Mouse (Mus musculus) CH12.LX (cell line): ENCODE measurements around the gene Stra6l. TPM values are rescaled to one million over a fixed set of nuclear protein-coding genes. Genes with fewer than 3 reads are reported as not detected.

Source experiments
- DNase-seq: peaks from one replicate; pipeline ENCODE4 v3.0.0-alpha.2; 2013; ENCODE audit errors: extremely low read depth
- H3K27ac ChIP-seq: 2 replicates; pipeline ENCODE4 v1.5.1; 2012; ENCODE audit warnings: low read depth, mild to moderate bottlenecking, control low read depth, moderate library complexity; ENCODE audit not compliant: insufficient read depth
- H3K27me3 ChIP-seq: replicated peaks from 2 replicates; pipeline ENCODE3; 2012; ENCODE audit warnings: inconsistent platforms
- H3K36me3 ChIP-seq, 2 experiments: replicated peaks in 1 of 2; 2 replicates each; pipeline versions ENCODE3 to v1.6.1; 2012; ENCODE audit warnings: inconsistent platforms in 1 of 2, low read length in 1 of 2, mild to moderate bottlenecking in 1 of 2, mixed read lengths in 1 of 2, moderate library complexity in 1 of 2; ENCODE audit not compliant: control insufficient read depth in 1 of 2, insufficient read depth in 1 of 2
- H3K4me1 ChIP-seq, 2 experiments: 2 replicates each; pipeline ENCODE4 v1.6.1; 2012; ENCODE audit warnings: inconsistent platforms in 1 of 2, moderate library complexity in 1 of 2; ENCODE audit not compliant: insufficient read depth in 2 of 2, control insufficient read depth in 1 of 2
- H3K4me2 ChIP-seq: 2 replicates; pipeline ENCODE4 v1.6.1; 2012; ENCODE audit warnings: low read depth, mild to moderate bottlenecking, control low read depth; ENCODE audit not compliant: poor library complexity, insufficient read depth, severe bottlenecking
- H3K4me3 ChIP-seq, 3 experiments: fragments of 150-350 bp in 1 of 3; sonication (generic) in 1 of 3; replicated peaks in 1 of 3; 2 replicates each; pipeline versions ENCODE3 to v1.5.1; 2011 to 2012; ENCODE audit warnings: low read depth in 2 of 3, low read length in 2 of 3, mild to moderate bottlenecking in 2 of 3, moderate library complexity in 2 of 3, control low read depth in 1 of 3, improper control_type of control experiment in 1 of 3, inconsistent platforms in 1 of 3, mixed read lengths in 1 of 3; ENCODE audit not compliant: poor library complexity in 1 of 3
- H3K79me2 ChIP-seq: replicated peaks from 2 replicates; pipeline ENCODE4 v1.6.1; 2012; ENCODE audit warnings: mild to moderate bottlenecking, moderate library complexity; ENCODE audit not compliant: control insufficient read depth, poor library complexity, insufficient read depth, severe bottlenecking; ENCODE audit errors: extremely low read depth
- H3K9ac ChIP-seq: 2 replicates; pipeline ENCODE4 v1.6.1; 2012; ENCODE audit warnings: low read depth, mild to moderate bottlenecking, control low read depth, moderate library complexity; ENCODE audit not compliant: insufficient read depth
- H3K9me3 ChIP-seq: replicated peaks from 2 replicates; pipeline ENCODE3; 2012; ENCODE audit warnings: low read length, inconsistent platforms, mixed read lengths
- E2F4 ChIP-seq: IDR thresholded peaks from 2 replicates; pipeline ENCODE4 v1.6.1; 2011; ENCODE audit warnings: low read depth, low read length, improper control_type of control experiment; ENCODE audit not compliant: insufficient replicate concordance
- EP300 ChIP-seq: IDR thresholded peaks from 2 replicates; pipeline ENCODE4 v1.6.1; 2011; ENCODE audit warnings: low read length, improper control_type of control experiment
- ETS1 ChIP-seq: conservative IDR thresholded peaks from 2 replicates; pipeline ENCODE4 v1.6.1; 2012; ENCODE audit warnings: low read depth, mild to moderate bottlenecking, inconsistent platforms, low read length, improper control_type of control experiment, moderate library complexity
- GABPA ChIP-seq: IDR thresholded peaks from 2 replicates; pipeline ENCODE4 v1.6.1; 2012; ENCODE audit warnings: low read depth, low read length, improper control_type of control experiment, inconsistent platforms; ENCODE audit not compliant: insufficient replicate concordance
- JUN ChIP-seq: IDR thresholded peaks from 2 replicates; pipeline ENCODE4 v1.6.1; 2011; ENCODE audit warnings: low read depth, mild to moderate bottlenecking, low read length, improper control_type of control experiment, moderate library complexity; ENCODE audit not compliant: insufficient read depth
- JUND ChIP-seq: conservative IDR thresholded peaks from 2 replicates; pipeline ENCODE4 v1.6.1; 2011; ENCODE audit warnings: low read depth, low read length, improper control_type of control experiment
- MAFK ChIP-seq: IDR thresholded peaks from 2 replicates; pipeline ENCODE4 v1.6.1; 2011; ENCODE audit warnings: low read length, improper control_type of control experiment; ENCODE audit not compliant: insufficient replicate concordance
- MYC ChIP-seq: IDR thresholded peaks from 2 replicates; pipeline ENCODE4 v1.6.1; 2011; ENCODE audit warnings: low read depth, mild to moderate bottlenecking, improper control_type of control experiment, low read length
- NELFE ChIP-seq: IDR thresholded peaks from 2 replicates; pipeline ENCODE4 v1.6.1; 2011; ENCODE audit warnings: low read depth, low read length, improper control_type of control experiment
- PAX5 ChIP-seq: IDR thresholded peaks from 2 replicates; pipeline ENCODE4 v1.6.1; 2012; ENCODE audit warnings: low read length, inconsistent platforms, mixed read lengths
- POLR2A ChIP-seq: IDR thresholded peaks from 2 replicates; pipeline ENCODE4 v1.6.1; 2011; ENCODE audit warnings: low read depth, mild to moderate bottlenecking, improper control_type of control experiment, low read length
- RAD21 ChIP-seq: IDR thresholded peaks from 2 replicates; pipeline ENCODE4 v1.6.1; 2011; ENCODE audit warnings: low read depth, mild to moderate bottlenecking, low read length, improper control_type of control experiment, moderate library complexity
- SIN3A ChIP-seq: IDR thresholded peaks from 2 replicates; pipeline ENCODE4 v1.6.1; 2012; ENCODE audit warnings: low read length, improper control_type of control experiment, inconsistent platforms
- SMC3 ChIP-seq: IDR thresholded peaks from 2 replicates; pipeline ENCODE4 v1.6.1; 2011; ENCODE audit warnings: low read depth, low read length, improper control_type of control experiment
- TBP ChIP-seq: conservative IDR thresholded peaks from 2 replicates; pipeline ENCODE4 v1.6.1; 2011; ENCODE audit warnings: low read depth, low read length, improper control_type of control experiment
- USF2 ChIP-seq: conservative IDR thresholded peaks from 2 replicates; pipeline ENCODE4 v1.6.1; 2011; ENCODE audit warnings: low read depth, low read length, improper control_type of control experiment
- ZC3H11A ChIP-seq: IDR thresholded peaks from 2 replicates; pipeline ENCODE4 v1.6.1; 2012; ENCODE audit warnings: low read depth, mild to moderate bottlenecking, inconsistent platforms, low read length, improper control_type of control experiment
- ZKSCAN1 ChIP-seq: IDR thresholded peaks from 2 replicates; pipeline ENCODE4 v1.6.1; 2012; ENCODE audit warnings: low read depth, inconsistent platforms, low read length, improper control_type of control experiment, borderline replicate concordance
- ZNF384 ChIP-seq: IDR thresholded peaks from 2 replicates; pipeline ENCODE4 v1.6.1; 2012; ENCODE audit warnings: low read depth, low read length, improper control_type of control experiment, inconsistent platforms
- dilution Hi-C: fragments of 300-500 bp; cut with MboI; formaldehyde crosslinking; loops from 2 replicates; pipeline ENCODE4 v1.14.3; 2020; ENCODE audit warnings: low sequenced_read_pairs; ENCODE audit not compliant: extremely low pct_unique_long_range_greater_than_20kb, extremely low pct_ligation_motif_present
- in situ Hi-C: fragments of 300-500 bp; cut with MboI; formaldehyde crosslinking; loops from 3 replicates; pipeline ENCODE4 v1.14.3; 2019; ENCODE audit warnings: low sequenced_read_pairs, low pct_ligation_motif_present, low pct_unique_long_range_greater_than_20kb, mixed read lengths
- polyA plus RNA-seq: library from polyadenylated mRNA; unstranded; fragments of >175 nt; gene quantifications from 2 replicates; pipeline ENCODE4 v1.2.1, GENCODE M21; 2012; ENCODE audit warnings: low read depth; ENCODE audit not compliant: insufficient read length
- total RNA-seq, 2 experiments: library from RNA; depleted of rRNA; stranded (reverse); fragments of 300-350 nt in 1 of 2; fragments of >200 nt in 1 of 2; gene quantifications; 2 replicates each; pipeline ENCODE4 v1.2.3; 2012 to 2014

Stra6l gene
- total and polyA plus RNA-seq, 3 experiments = 0.13 TPM; not detected in 2

DNA sequence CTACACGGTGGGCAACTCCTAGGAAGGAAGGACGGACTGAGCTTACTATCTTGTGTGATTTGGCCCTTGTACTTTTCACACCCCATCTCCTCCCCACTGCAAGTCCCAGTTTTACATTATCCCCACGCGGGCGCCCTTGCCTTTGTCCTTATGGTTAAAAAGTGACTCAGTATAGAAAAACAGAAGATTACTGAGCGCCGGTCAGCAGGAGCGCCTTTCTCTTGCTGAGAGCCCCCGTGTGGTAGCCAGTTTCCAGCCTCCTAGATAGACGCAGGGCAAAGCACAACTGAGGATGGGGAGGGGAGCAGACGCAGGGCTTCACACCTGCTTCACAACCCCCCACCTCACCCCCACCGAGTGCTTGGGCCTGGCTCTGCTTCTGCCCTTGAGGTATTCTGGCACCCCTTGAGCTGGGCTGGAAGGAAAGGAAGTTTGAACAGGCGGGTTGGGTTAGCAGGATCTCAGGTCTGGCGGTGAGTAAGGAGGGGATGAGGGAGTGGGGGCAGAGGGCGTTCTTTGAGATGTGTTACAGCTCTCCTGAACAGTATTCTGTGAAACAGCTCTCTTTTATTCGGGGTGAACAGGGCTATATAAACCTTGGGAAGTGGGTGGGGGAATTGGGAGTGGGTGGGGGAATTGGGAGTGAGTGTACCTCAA lies 48.1 kb downstream of the Stra6l start:
- dilution Hi-C loops = no loop called here
- Histone ChIP-seq H3K27ac (no peak overlapping the region), H3K9ac (no peak overlapping the region), H3K36me3 (no peaks in the 10 kb centered on the region), H3K9me3 (no peaks in the 10 kb centered on the region), H3K4me3 (no peak overlapping the region), H3K79me2 (no peaks in the 10 kb centered on the region), H3K4me1 (peaks cover 0 to 18% of the 10 kb centered on the region in 2 experiments; a peak in 2 of 4 replicates), H3K27me3 (peaks cover 13% of the 10 kb centered on the region), H3K4me2 (no peak overlapping the region)
- no peak for DNase-seq
- TF ChIP-seq JUND = no peak
- TF ChIP-seq ZC3H11A = no peak
- TF ChIP-seq NELFE = no peak
- no peak for TF ChIP-seq EP300
- in situ Hi-C loops = no loop called here

DNA sequence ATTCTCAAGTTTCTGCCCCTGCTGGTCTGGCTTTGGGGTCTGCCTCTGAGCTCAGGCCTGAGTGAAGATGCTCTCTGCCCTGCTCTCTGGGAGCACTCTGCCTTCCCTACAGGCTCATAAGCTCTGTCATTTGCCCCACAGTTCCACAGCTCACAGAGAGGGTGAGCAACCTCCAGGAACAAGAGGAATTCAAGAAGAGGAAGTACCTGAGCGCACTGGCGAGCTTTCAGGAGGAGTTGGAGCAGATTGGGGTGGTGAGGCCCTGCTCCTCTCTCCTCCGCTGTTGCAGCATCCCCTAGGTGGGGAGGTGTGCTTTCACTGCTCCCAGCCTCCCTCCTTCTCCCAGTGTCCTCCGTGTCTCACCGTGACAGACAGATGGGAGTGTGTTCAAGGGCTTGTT lies 49.9 kb downstream of the Stra6l start:
- dilution Hi-C loops (no loop called here), in situ Hi-C loops (no loop called here)
- Histone ChIP-seq H3K27ac (no peak overlapping the region), H3K9ac (no peak overlapping the region), H3K4me2 (no peak overlapping the region)
- TF ChIP-seq MAFK (no peak), MYC (no peak), GABPA (no peak), USF2 (no peak), ZKSCAN1 (no peak), SIN3A (no peak), TBP (no peak), ETS1 (no peak), JUN (no peak), POLR2A (no peak), SMC3 (no peak), PAX5 (no peak), EP300 (no peak), RAD21 (no peak), E2F4 (no peak), NELFE (no peak), ZNF384 (no peak)
- TF ChIP-seq, all 38 proteins: peak for 0
- Histone ChIP-seq H3K4me3 (no peak overlapping the region), H3K4me1 (peaks cover 0 to 18% of the 10 kb centered on the region in 2 experiments; a peak in 2 of 4 replicates), H3K36me3 (no peaks in the 10 kb centered on the region), H3K27me3 (peaks cover 16% of the 10 kb centered on the region), H3K9me3 (no peaks in the 10 kb centered on the region), H3K79me2 (no peaks in the 10 kb centered on the region)
- no peak for DNase-seq
